Mouse (Mus musculus) heart, postnatal 0 days (tissue): ENCODE results near the gene Lrit3. TPM values are rescaled to one million over a fixed set of nuclear protein-coding genes. Genes with fewer than 3 reads are reported as not detected.

ENCODE experiments used
- ATAC-seq: fragments of 200-750 bp; cut with Nextera tagmentation; 2 replicates; pipeline ENCODE4 v1.8.0; 2017; ENCODE audit warnings: low read depth, moderate number of reproducible peaks, moderate library complexity; ENCODE audit not compliant: insufficient read depth
- DNase-seq: peaks from one replicate; pipeline ENCODE4 v3.0.0-alpha.2; 2016; ENCODE audit warnings: low spot score
- H3K27ac ChIP-seq: fragments of 300-500 bp; sonication (generic); 2 replicates; pipeline ENCODE4 v1.5.1; 2014; ENCODE audit warnings: low read depth, mild to moderate bottlenecking
- H3K27me3 ChIP-seq: fragments of 300-500 bp; sonication (generic); 2 replicates; pipeline ENCODE4 v1.6.1; 2014; ENCODE audit warnings: low read length, mixed read lengths; ENCODE audit not compliant: control insufficient read depth, insufficient read depth
- H3K36me3 ChIP-seq: fragments of 300-500 bp; sonication (generic); replicated peaks from 2 replicates; pipeline ENCODE4 v1.6.1; 2014; ENCODE audit warnings: low read length, mixed read lengths; ENCODE audit not compliant: control insufficient read depth, insufficient read depth
- H3K4me1 ChIP-seq: fragments of 300-500 bp; sonication (generic); 2 replicates; pipeline ENCODE4 v1.6.1; 2014; ENCODE audit warnings: antibody characterized with exemption; ENCODE audit not compliant: control insufficient read depth, insufficient read depth
- H3K4me2 ChIP-seq: fragments of 300-500 bp; sonication (generic); 2 replicates; pipeline ENCODE4 v1.6.1; 2014; ENCODE audit warnings: low read depth, mild to moderate bottlenecking, low read length, moderate library complexity
- H3K4me3 ChIP-seq: fragments of 300-500 bp; sonication (generic); 2 replicates; pipeline ENCODE4 v1.5.1; 2014; ENCODE audit warnings: low read depth, low read length
- H3K9ac ChIP-seq: fragments of 300-500 bp; sonication (generic); replicated peaks from 2 replicates; pipeline ENCODE4 v1.6.1; 2014; ENCODE audit warnings: low read depth, low read length, mixed read lengths
- H3K9me3 ChIP-seq: fragments of 300-500 bp; sonication (generic); replicated peaks from 2 replicates; pipeline ENCODE4 v1.6.1; 2016; ENCODE audit warnings: low read length; ENCODE audit not compliant: control insufficient read depth
- CTCF ChIP-seq: IDR thresholded peaks from 2 replicates; pipeline ENCODE4 v1.5.1; 2016; ENCODE audit warnings: antibody characterized with exemption, control low read depth, low read depth
- EP300 ChIP-seq: IDR thresholded peaks from 2 replicates; pipeline ENCODE4 v1.6.1; 2016; ENCODE audit warnings: antibody characterized with exemption, low read depth
- WGBS: fragments of 180-500 bp; shearing (Covaris S2); extraction: QIAGEN DNeasy Blood & Tissue Kit; methylation state at CpG from one replicate; pipeline ENCODE4 v1.1.7; 2014; 5-methylcytosine and 5-hydroxymethylcytosine counted together
- polyA plus RNA-seq: library from polyadenylated mRNA; unstranded; fragments of >200 nt; fragmentation: Nextera tagmentation; extraction: Ambion mirVana; gene quantifications from 2 replicates; pipeline ENCODE4 v1.2.1, GENCODE M21; 2015
- total RNA-seq: library from RNA; depleted of rRNA; stranded (reverse); fragments of >200 nt; gene quantifications from 2 replicates; pipeline ENCODE4 v1.2.3, GENCODE M21; 2014; ENCODE audit warnings: low replicate concordance

Lrit3 gene
- total and polyA plus RNA-seq, 2 experiments from 2014 or later = not detected

- 0 out of 2 replicates have a peak, but pooled peaks cover 4% of the 10 kb centered on the region for H3K4me1 ChIP-seq
- no peaks in the 10 kb centered on the region for H3K9me3 ChIP-seq
- ATAC-seq (0 out of 2 replicates have a peak, but pooled peaks have one; percentile 17), DNase-seq (peak; percentile 54)
- H3K4me3 ChIP-seq = no peak within 1 kb of the TSS
- H3K9ac ChIP-seq = no peak within 1 kb of the TSS
- no peaks in the 10 kb centered on the region for H3K36me3 ChIP-seq
- WGBS = 37% methylated on average over 6 of the region's 6 CpGs
- TF ChIP-seq EP300 (no peak), CTCF (no peak)
- peak within 1 kb of the TSS; percentile 12 for H3K27ac ChIP-seq
- peak within 1 kb of the TSS; percentile 36 for H3K4me2 ChIP-seq
- no peaks in the 10 kb centered on the region for H3K27me3 ChIP-seq
These were observed 31.6 kb upstream of the Lrit3 start, which contains the start of gene Cfi for GRCm38 (mm10) chr3:129835388-129835934. Gene Cfi, plus strand, starts transcription at chr3:129835884.

DNA sequence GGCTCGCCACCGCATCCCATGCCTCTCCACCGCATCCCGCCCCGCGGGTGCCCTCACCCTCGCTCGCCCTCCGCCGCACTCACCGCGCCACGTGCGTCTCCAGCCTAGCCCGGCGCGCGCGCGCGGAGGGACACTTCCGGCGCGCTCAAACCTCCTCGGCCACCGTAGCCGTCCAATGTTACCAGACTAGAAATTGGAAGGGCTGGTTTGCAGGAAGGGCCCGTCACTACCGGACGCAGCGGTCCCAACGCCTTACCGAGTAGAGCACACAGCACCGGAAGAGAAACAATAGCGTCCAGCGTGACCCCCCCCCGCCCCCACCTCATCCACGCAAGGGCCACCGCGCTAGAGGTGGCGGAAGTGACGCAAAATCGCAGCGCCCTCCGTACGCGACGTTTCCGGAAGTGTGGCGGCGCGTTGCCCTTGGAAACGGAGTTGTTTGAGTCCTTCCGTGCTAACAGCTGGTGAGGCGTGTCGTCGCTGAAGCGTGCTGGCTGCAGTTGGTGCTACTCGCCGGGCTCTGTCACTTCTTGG lies 27.3 kb upstream of the Lrit3 start, which contains the start of gene Gar1:
Gene Gar1 (minus strand): TSS at position 362 of the 534 bp plus-strand sequence.
- H3K4me3 ChIP-seq = peak within 1 kb of the TSS; percentile 74
- DNase-seq = peak; percentile 93
- TF ChIP-seq CTCF (no peak), EP300 (peak; percentile 87)
- peak; percentile 90 for ATAC-seq
- WGBS = under 1% methylated on average over 60 of the region's 60 CpGs
- peaks cover 18% of the 10 kb centered on the region; the same call in 1 of the 2 replicates for H3K36me3 ChIP-seq
- H3K27ac ChIP-seq = peak within 1 kb of the TSS; percentile 69
- H3K9ac ChIP-seq = peak within 1 kb of the TSS; percentile 70
- H3K4me1 ChIP-seq = peaks cover 15% of the 10 kb centered on the region
- H3K27me3 ChIP-seq = no peaks in the 10 kb centered on the region
- no peaks in the 10 kb centered on the region for H3K9me3 ChIP-seq
- peak within 1 kb of the TSS; percentile 86 for H3K4me2 ChIP-seq

DNA sequence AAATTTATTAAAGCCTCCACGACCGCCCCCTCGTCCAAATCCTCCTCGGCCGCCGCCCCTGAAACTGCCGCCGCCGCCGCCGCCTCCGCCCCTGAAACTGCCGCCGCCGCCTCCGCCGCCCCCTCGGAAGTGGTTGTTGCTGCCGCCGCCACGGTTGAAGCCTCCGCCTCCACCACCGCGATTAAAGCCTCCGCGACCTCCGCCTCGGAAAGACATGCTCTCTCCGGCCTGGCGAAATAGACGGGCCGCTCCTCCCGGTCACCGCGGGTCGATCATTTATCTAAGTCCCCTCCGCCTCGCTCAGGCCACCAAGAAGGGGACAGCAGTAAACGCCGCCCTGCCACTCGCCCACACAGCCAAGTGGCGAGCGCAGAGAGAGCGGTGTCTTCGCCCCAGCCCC lies 26.8 kb upstream of the Lrit3 start:
- Histone ChIP-seq H3K36me3 (peaks cover 23% of the 10 kb centered on the region; the same call in 1 of the 2 replicates), H3K27me3 (no peaks in the 10 kb centered on the region), H3K9me3 (no peaks in the 10 kb centered on the region), H3K27ac (peak overlapping the region; percentile 69), H3K9ac (peak overlapping the region; percentile 70), H3K4me2 (peak overlapping the region; percentile 83), H3K4me1 (peaks cover 15% of the 10 kb centered on the region), H3K4me3 (peak overlapping the region; percentile 74)
- ATAC-seq (peak; percentile 6; the same call in 1 of the 2 replicates), DNase-seq (no peak)
- WGBS = under 1% methylated on average over 44 of the region's 45 CpGs
- TF ChIP-seq CTCF (no peak), EP300 (no peak)

- Histone ChIP-seq H3K4me3 (no peak overlapping the region), H3K9ac (no peak overlapping the region), H3K27ac (no peak overlapping the region), H3K36me3 (peaks cover 40% of the 10 kb centered on the region), H3K27me3 (no peaks in the 10 kb centered on the region), H3K4me2 (no peak overlapping the region), H3K4me1 (peaks cover 15% of the 10 kb centered on the region), H3K9me3 (no peaks in the 10 kb centered on the region)
- DNase-seq (no peak), ATAC-seq (no peak)
- TF ChIP-seq CTCF (no peak), EP300 (no peak)
- 88% methylated on average over 5 of the region's 5 CpGs for WGBS
These were observed 23.9 kb upstream of the Lrit3 start for GRCm38 (mm10) chr3:129827691-129828090.

GRCm38 (mm10) chr3:129826691-129827090 lies 22.9 kb upstream of the Lrit3 start:
- WGBS = 86% methylated on average over 10 of the region's 10 CpGs
- Histone ChIP-seq H3K27me3 (no peaks in the 10 kb centered on the region), H3K36me3 (peaks cover 40% of the 10 kb centered on the region), H3K9me3 (no peaks in the 10 kb centered on the region), H3K9ac (no peak overlapping the region), H3K4me2 (no peak overlapping the region), H3K4me1 (peaks cover 14% of the 10 kb centered on the region), H3K27ac (no peak overlapping the region), H3K4me3 (no peak overlapping the region)
- TF ChIP-seq EP300 = no peak
- no peak for TF ChIP-seq CTCF
- ATAC-seq = no peak
- no peak for DNase-seq
